Mouse (Mus musculus) right cerebral cortex, postnatal 4 days (tissue): ENCODE results near the gene Rmnd5b.
A peak's percentile ranks its signal among the peaks of the same experiment; 100 is the strongest.

Source experiments
- DNase-seq: peaks from one replicate; pipeline ENCODE4 v3.0.0-alpha.2; 2022

The Rmnd5b gene

GRCm38 (mm10) chr11:51587059-51587458, 48.6 kb downstream of the Rmnd5b start:
- no peak for DNase-seq

DNA sequence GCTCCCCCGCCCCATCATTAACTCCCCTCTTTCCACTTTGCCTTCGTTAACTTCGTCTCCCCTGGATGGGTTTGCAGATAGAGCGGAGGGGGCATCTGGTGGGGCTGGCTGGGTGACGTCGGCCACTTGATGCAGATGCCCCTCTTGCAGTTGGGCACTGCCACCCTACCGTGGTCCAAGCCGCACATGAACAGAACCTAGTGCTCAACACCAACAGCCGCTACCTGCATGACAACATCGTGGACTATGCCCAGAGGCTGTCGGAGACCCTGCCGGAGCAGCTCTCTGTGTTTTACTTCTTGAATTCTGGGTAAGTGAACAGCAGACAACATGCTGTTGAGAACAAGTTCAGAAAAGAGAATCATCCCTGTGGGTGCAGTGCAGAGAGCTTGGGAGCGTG, 49.3 kb downstream of the Rmnd5b start:
- no peak for DNase-seq

DNA sequence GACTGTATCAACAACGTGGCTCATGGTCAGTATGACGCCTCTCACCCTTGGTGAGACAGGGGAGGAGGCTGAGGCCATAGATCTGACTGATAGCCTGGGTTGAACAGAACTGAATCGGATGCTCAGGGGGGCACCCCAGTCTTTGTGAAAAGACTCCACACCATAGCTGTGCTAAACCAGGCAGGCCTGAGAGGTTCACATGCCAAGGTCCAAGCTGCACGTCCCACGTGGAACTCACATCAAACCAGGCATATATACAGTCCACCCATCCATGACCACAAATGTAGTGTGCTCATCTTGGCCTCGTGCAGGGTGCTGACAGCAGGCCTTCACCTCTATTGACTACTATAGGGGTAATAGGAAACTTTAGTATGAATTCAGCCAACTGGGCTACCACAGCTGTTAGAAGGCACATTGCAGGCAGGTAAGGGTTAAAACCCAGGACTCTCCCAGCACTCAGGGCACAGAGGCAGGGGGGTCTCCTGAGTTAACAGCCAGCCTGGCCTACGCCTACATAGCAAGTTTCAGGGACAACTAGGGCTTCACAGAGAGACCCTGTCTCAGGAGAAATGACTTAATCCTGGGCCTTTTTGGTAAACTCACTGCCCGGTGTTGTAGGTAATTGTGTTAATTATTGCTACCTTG, 50.0 kb downstream of the Rmnd5b start:
- no peak for DNase-seq

DNA sequence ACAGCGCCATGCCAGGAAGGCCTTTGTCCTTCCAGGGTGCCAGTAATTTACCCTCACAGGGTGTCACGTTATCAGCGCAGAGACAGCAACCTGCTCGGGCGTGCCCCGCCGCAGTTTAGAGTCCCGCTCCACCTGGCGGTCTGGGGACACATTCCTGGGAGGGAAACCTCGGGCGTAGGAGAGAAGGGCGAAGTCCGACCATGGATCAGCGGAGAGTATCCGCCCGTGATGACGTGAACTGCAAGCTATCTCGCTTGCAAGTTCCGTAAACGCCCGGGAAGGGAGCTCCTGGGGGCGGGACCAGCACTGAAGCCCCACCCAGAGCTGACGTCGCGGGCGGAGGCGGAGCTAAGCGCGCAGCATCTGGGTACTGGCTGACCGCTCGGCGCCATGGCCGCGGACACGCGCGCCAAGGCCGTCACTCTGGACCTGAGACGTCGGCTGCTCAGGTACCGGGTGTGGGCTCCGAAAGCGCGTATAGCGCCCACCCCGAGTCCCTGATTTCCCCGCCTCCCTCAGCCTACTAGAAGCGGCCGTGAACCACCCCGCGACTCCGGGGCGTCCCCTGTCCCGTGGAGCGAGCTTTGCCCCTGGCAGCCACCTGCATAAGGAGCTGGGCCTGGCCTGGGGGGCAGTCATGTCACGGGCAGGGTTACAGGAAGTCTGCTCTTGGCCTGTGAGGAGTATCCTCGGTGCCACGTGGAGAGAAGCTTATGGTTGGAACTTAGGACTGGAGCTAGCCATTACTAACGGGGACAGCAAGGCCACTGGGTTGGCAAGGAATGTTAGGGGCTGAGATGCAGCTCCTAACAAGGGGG, 51.1 kb downstream of the Rmnd5b start, which contains the start of gene Phykpl:
Gene Phykpl, plus strand, starts transcription at position 327 of the 818 bp plus-strand sequence.
- DNase-seq, result peak; percentile 91

GRCm38 (mm10) chr11:51584057-51584430, 51.7 kb downstream of the Rmnd5b start:
- DNase-seq, result no peak

GRCm38 (mm10) chr11:51582713-51583112, 53.0 kb downstream of the Rmnd5b start:
- DNase-seq, result peak; percentile 63

- DNase-seq, result no peak
Measured at GRCm38 (mm10) chr11:51579024-51579423, 56.7 kb downstream of the Rmnd5b start.

- DNase-seq, result no peak
Measured at GRCm38 (mm10) chr11:51577587-51577986, 58.1 kb downstream of the Rmnd5b start.

- no peak for DNase-seq
Measured at GRCm38 (mm10) chr11:51576454-51576853, 59.2 kb downstream of the Rmnd5b start.
